Mouse (Mus musculus): Measurements from ENCODE around the gene Hephl1. TPM values are rescaled to one million over a fixed set of nuclear protein-coding genes. Genes with fewer than 3 reads are reported as not detected.

Gene Hephl1
- polyA plus RNA-seq, 1 experiment from 2014 or later, result not detected

DNA sequence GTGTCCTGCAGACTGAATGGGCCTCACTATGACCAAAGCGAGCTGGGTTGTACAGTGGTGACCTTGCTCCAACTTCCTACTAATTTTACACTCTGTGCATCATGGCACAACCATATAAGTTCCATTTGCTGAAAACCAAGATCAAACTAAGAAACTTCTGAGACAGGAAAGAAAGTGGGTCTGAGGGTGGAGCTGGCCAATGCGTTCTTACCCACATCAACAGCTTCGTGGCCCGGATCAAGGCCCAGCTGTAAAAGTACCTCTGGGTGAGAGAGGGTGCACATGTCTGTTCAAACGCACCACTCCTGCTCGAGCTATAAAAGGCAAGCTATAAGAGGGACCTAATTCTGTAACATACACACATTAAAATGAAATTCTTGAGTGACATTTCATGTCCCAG is 51.9 kb downstream of the Hephl1 start:
- H3K4me1 ChIP-seq (ENCODE audit: insufficient read depth), result no peaks in the 10 kb centered on the region
- no peak for TF ChIP-seq CTCF (IDR thresholded peaks at IDR 0.05; ENCODE audit: low read depth)
- H3K36me3 ChIP-seq (ENCODE audit: insufficient read depth), result no peaks in the 10 kb centered on the region
- H3K4me3 ChIP-seq (ENCODE audit: low read depth, low read length), result no peak overlapping the region
- no peak overlapping the region for H3K4me2 ChIP-seq
- 84% methylated on average over 6 of the region's 6 CpGs for WGBS
- no peaks in the 10 kb centered on the region for H3K9me3 ChIP-seq (ENCODE audit: low read depth, low read length)
- ATAC-seq (ENCODE audit: insufficient read depth), result no peak
- H3K27me3 ChIP-seq (ENCODE audit: insufficient read depth, low read length), result no peaks in the 10 kb centered on the region
- H3K9ac ChIP-seq, result no peak overlapping the region
- DNase-seq, result no peak
- H3K27ac ChIP-seq (ENCODE audit: low read depth), result no peak overlapping the region

GRCm38 (mm10) chr9:15045740-15046139 is 66.2 kb downstream of the Hephl1 start:
- Histone ChIP-seq H3K4me2 (peak overlapping the region; percentile 77), H3K4me1 (ENCODE audit: insufficient read depth) (peaks cover 5% of the 10 kb centered on the region; the same call in 1 of the 2 replicates), H3K9me3 (ENCODE audit: low read depth, low read length) (no peaks in the 10 kb centered on the region), H3K27me3 (ENCODE audit: insufficient read depth, low read length) (no peaks in the 10 kb centered on the region), H3K9ac (peak overlapping the region; percentile 82), H3K4me3 (ENCODE audit: low read depth, low read length) (peak overlapping the region; percentile 80), H3K27ac (ENCODE audit: low read depth) (peak overlapping the region; percentile 92; the same call in 1 of the 2 replicates), H3K36me3 (ENCODE audit: insufficient read depth) (no peaks in the 10 kb centered on the region)
- no peak for DNase-seq
- no peak for TF ChIP-seq CTCF (IDR thresholded peaks at IDR 0.05; ENCODE audit: low read depth)
- no peak for ATAC-seq (ENCODE audit: insufficient read depth)
- WGBS, result 37% methylated on average over 10 of the region's 10 CpGs

GRCm38 (mm10) chr9:15045084-15045669 is 66.7 kb downstream of the Hephl1 start, which contains the start of gene Panx1:
Panx1 (minus strand) TSS chr9:15045478.
- DNase-seq (peak; percentile 90), ATAC-seq (ENCODE audit: insufficient read depth) (peak; percentile 86)
- TF ChIP-seq CTCF (IDR thresholded peaks at IDR 0.05; ENCODE audit: low read depth), result no peak
- no peaks in the 10 kb centered on the region for H3K27me3 ChIP-seq (ENCODE audit: insufficient read depth, low read length)
- H3K36me3 ChIP-seq (ENCODE audit: insufficient read depth), result no peaks in the 10 kb centered on the region
- H3K4me1 ChIP-seq (ENCODE audit: insufficient read depth), result peaks cover 5% of the 10 kb centered on the region; the same call in 1 of the 2 replicates
- H3K9me3 ChIP-seq (ENCODE audit: low read depth, low read length), result no peaks in the 10 kb centered on the region
- WGBS, result under 1% methylated on average over 68 of the region's 68 CpGs
- peak within 1 kb of the TSS; percentile 82 for H3K9ac ChIP-seq
- peak within 1 kb of the TSS; percentile 92 for H3K27ac ChIP-seq (ENCODE audit: low read depth)
- peak within 1 kb of the TSS; percentile 77 for H3K4me2 ChIP-seq
- peak within 1 kb of the TSS; percentile 80 for H3K4me3 ChIP-seq (ENCODE audit: low read depth, low read length)

- Histone ChIP-seq H3K27me3 (ENCODE audit: insufficient read depth, low read length) (no peaks in the 10 kb centered on the region), H3K9me3 (ENCODE audit: low read depth, low read length) (no peaks in the 10 kb centered on the region), H3K27ac (ENCODE audit: low read depth) (peak overlapping the region; percentile 92), H3K36me3 (ENCODE audit: insufficient read depth) (no peaks in the 10 kb centered on the region), H3K4me3 (ENCODE audit: low read depth, low read length) (peak overlapping the region; percentile 80), H3K4me2 (peak overlapping the region; percentile 77), H3K9ac (peak overlapping the region; percentile 82), H3K4me1 (ENCODE audit: insufficient read depth) (peaks cover 5% of the 10 kb centered on the region; the same call in 1 of the 2 replicates)
- peak; percentile 52 for DNase-seq
- under 1% methylated on average over 28 of the region's 28 CpGs for WGBS
- peak; percentile 18; the same call in 1 of the 2 replicates for ATAC-seq (ENCODE audit: insufficient read depth)
- no peak for TF ChIP-seq CTCF (IDR thresholded peaks at IDR 0.05; ENCODE audit: low read depth)
These were observed 67.4 kb downstream of the Hephl1 start for GRCm38 (mm10) chr9:15044391-15045083.

DNA sequence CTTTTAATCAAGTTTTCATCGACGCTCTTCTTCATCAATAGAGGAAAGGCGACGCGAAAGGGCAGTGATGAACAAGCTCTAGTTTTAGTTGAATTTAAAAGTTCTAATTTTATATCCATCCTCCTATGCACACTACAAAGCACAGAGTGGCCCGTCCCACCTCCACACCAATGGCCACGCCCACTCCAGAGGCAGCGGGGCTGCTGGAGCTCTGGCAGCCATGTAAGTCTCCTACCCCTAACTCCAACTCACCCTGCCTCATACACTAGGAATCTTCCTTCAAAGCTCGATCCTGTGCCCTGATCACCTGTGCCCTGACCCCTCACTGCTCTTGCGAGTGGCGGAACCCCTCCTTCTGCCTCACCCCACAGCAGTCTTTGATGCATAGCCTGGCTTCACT is 70.4 kb downstream of the Hephl1 start:
- Histone ChIP-seq H3K27me3 (ENCODE audit: insufficient read depth, low read length) (no peaks in the 10 kb centered on the region), H3K27ac (ENCODE audit: low read depth) (no peak overlapping the region), H3K4me2 (no peak overlapping the region), H3K9ac (no peak overlapping the region), H3K4me3 (ENCODE audit: low read depth, low read length) (no peak overlapping the region), H3K36me3 (ENCODE audit: insufficient read depth) (no peaks in the 10 kb centered on the region), H3K9me3 (ENCODE audit: low read depth, low read length) (no peaks in the 10 kb centered on the region), H3K4me1 (ENCODE audit: insufficient read depth) (peaks cover 5% of the 10 kb centered on the region; the same call in 1 of the 2 replicates)
- no peak for DNase-seq
- ATAC-seq (ENCODE audit: insufficient read depth), result no peak
- TF ChIP-seq CTCF (IDR thresholded peaks at IDR 0.05; ENCODE audit: low read depth), result no peak
- 84% methylated on average over 11 of the region's 11 CpGs for WGBS

DNA sequence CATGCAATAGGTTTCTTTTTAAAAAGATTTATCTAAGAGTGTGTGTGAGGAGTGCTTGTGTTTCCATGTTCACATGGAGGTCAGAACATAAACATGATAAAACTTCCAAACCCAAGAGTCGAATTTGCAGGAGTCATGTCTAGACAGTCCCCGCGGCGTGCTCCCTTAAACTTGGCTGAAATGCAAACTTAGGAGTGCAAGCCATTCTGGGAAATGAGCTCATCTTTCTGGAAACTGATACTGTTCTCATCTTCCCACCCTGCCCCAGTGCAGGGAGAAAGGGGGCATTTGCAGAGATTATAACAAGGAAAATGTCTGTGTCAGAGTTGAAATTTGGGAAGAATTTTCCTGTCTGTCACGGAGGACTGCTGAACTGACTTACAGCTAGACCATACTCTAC is 72.1 kb downstream of the Hephl1 start:
- Histone ChIP-seq H3K27me3 (ENCODE audit: insufficient read depth, low read length) (no peaks in the 10 kb centered on the region), H3K9ac (no peak overlapping the region), H3K4me3 (ENCODE audit: low read depth, low read length) (no peak overlapping the region), H3K4me1 (ENCODE audit: insufficient read depth) (no peaks in the 10 kb centered on the region), H3K36me3 (ENCODE audit: insufficient read depth) (no peaks in the 10 kb centered on the region), H3K9me3 (ENCODE audit: low read depth, low read length) (no peaks in the 10 kb centered on the region), H3K27ac (ENCODE audit: low read depth) (no peak overlapping the region), H3K4me2 (no peak overlapping the region)
- no peak for DNase-seq
- 78% methylated on average over 5 of the region's 5 CpGs for WGBS
- no peak for TF ChIP-seq CTCF (IDR thresholded peaks at IDR 0.05; ENCODE audit: low read depth)
- no peak for ATAC-seq (ENCODE audit: insufficient read depth)

DNA sequence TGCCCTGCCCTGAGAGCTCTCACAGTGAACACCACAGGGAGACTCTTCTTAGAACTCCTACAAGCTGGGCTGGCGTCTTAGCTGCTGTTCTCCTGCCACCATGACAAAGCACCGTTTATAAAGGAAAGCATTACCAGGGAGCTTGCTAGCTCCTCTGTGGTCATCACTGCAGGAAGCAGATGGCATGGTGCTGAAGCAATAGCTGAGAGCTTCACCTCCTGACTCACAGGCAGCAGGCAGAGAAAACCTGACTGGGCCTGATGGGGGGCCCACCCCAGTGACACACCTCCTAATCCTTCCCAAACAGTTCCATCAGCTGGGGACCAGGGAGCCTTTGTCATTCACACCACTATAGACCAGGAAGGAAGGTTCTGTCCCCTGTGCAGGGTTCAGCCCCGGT is 74.2 kb downstream of the Hephl1 start:
- no peak for DNase-seq
- no peaks in the 10 kb centered on the region for H3K4me1 ChIP-seq (ENCODE audit: insufficient read depth)
- no peak overlapping the region for H3K9ac ChIP-seq
- no peaks in the 10 kb centered on the region for H3K9me3 ChIP-seq (ENCODE audit: low read depth, low read length)
- 0 out of 2 replicates have a peak, but pooled peaks have one; percentile 4 for ATAC-seq (ENCODE audit: insufficient read depth)
- H3K36me3 ChIP-seq (ENCODE audit: insufficient read depth), result 0 out of 2 replicates have a peak, but pooled peaks cover under 1% of the 10 kb centered on the region
- no peak for TF ChIP-seq CTCF (IDR thresholded peaks at IDR 0.05; ENCODE audit: low read depth)
- no peaks in the 10 kb centered on the region for H3K27me3 ChIP-seq (ENCODE audit: insufficient read depth, low read length)
- WGBS, result 49% methylated on average over 3 of the region's 3 CpGs
- H3K4me3 ChIP-seq (ENCODE audit: low read depth, low read length), result no peak overlapping the region
- H3K4me2 ChIP-seq, result no peak overlapping the region
- H3K27ac ChIP-seq (ENCODE audit: low read depth), result no peak overlapping the region

Data from lung, embryonic 14.5 days (tissue).